8 mouse cellular contexts compared by ENCODE assay signal in genomic region chr1:143776446-143777411, GRCm38 (mm10). TPM values are rescaled to one million over a fixed set of nuclear protein-coding genes. Genes with fewer than 3 reads are reported as not detected.
DNase-seq lines count a peak whose midpoint lies in the region; ATAC-seq and TF ChIP-seq lines count a peak whose summit lies in the region.

Gene Trove2 (minus strand): TSS chr1:143777068.
Gene Uchl5 (plus strand): TSS chr1:143777272.

- no peaks in the 10 kb centered on the region for H3K9me3 ChIP-seq in embryonic facial prominence, embryonic 14.5 days (ENCODE audit: control insufficient read depth, low read length)
- H3K9me3 ChIP-seq in limb, embryonic 14.5 days (ENCODE audit: control insufficient read depth, low read length) = no peaks in the 10 kb centered on the region
- no peaks in the 10 kb centered on the region for H3K9me3 ChIP-seq in midbrain, postnatal 0 days (ENCODE audit: low read length)

- H3K36me3 ChIP-seq in embryonic facial prominence, embryonic 14.5 days (ENCODE audit: control insufficient read depth, insufficient read depth, low read length) = 0 out of 2 replicates have a peak, but pooled peaks cover 3% of the 10 kb centered on the region
- H3K36me3 ChIP-seq in limb, embryonic 14.5 days (ENCODE audit: control insufficient read depth, insufficient read depth, low read length) = no peaks in the 10 kb centered on the region
- H3K36me3 ChIP-seq in midbrain, postnatal 0 days (ENCODE audit: insufficient read depth, low read length) = 0 out of 2 replicates have a peak, but pooled peaks cover 3% of the 10 kb centered on the region

- peaks cover 23% of the 10 kb centered on the region for H3K4me1 ChIP-seq in embryonic facial prominence, embryonic 14.5 days (ENCODE audit: control insufficient read depth, insufficient read depth, low read length)
- H3K4me1 ChIP-seq in limb, embryonic 14.5 days (ENCODE audit: control insufficient read depth, insufficient read depth, low read length) = peaks cover 8% of the 10 kb centered on the region
- H3K4me1 ChIP-seq in midbrain, postnatal 0 days (ENCODE audit: insufficient read depth, low read length) = peaks cover 7% of the 10 kb centered on the region; the same call in 1 of the 2 replicates

- WGBS in embryonic facial prominence, embryonic 14.5 days = under 1% methylated on average over 45 of the region's 84 CpGs
- under 1% methylated on average over 78 of the region's 84 CpGs for WGBS in limb, embryonic 14.5 days
- under 1% methylated on average over 62 of the region's 84 CpGs for WGBS in midbrain, postnatal 0 days

- peak within 1 kb of the TSS; percentile 91 for H3K4me2 ChIP-seq in embryonic facial prominence, embryonic 14.5 days (ENCODE audit: low read depth, low read length)
- H3K4me2 ChIP-seq in limb, embryonic 14.5 days (replicated peaks; ENCODE audit: low read depth, low read length, severe bottlenecking) = peak within 1 kb of the TSS; percentile 92
- peak within 1 kb of the TSS; percentile 96 for H3K4me2 ChIP-seq in midbrain, postnatal 0 days (ENCODE audit: low read depth, low read length, poor library complexity, severe bottlenecking)

- peak; percentile 97 for ATAC-seq in embryonic facial prominence, embryonic 14.5 days (ENCODE audit: low read depth)
- peak; percentile 93 for ATAC-seq in limb, embryonic 14.5 days (ENCODE audit: low FRiP score, low read depth)
- peak; percentile 96 for ATAC-seq in midbrain, postnatal 0 days (ENCODE audit: low FRiP score)

- H3K9ac ChIP-seq in embryonic facial prominence, embryonic 14.5 days (ENCODE audit: low read depth, low read length) = peak within 1 kb of the TSS; percentile 91
- peak within 1 kb of the TSS; percentile 79 for H3K9ac ChIP-seq in limb, embryonic 14.5 days (ENCODE audit: low read depth, low read length, severe bottlenecking)
- peak within 1 kb of the TSS; percentile 87 for H3K9ac ChIP-seq in midbrain, postnatal 0 days (replicated peaks; ENCODE audit: low read length, poor library complexity, severe bottlenecking)

- no peaks in the 10 kb centered on the region for H3K27me3 ChIP-seq in embryonic facial prominence, embryonic 14.5 days (replicated peaks; ENCODE audit: control insufficient read depth, insufficient read depth, low read length)
- no peaks in the 10 kb centered on the region for H3K27me3 ChIP-seq in limb, embryonic 14.5 days (ENCODE audit: control insufficient read depth, insufficient read depth, low read length)
- H3K27me3 ChIP-seq in midbrain, postnatal 0 days (ENCODE audit: insufficient read depth, low read length) = no peaks in the 10 kb centered on the region

- TF ChIP-seq POLR2A in limb, embryonic 14.5 days (IDR thresholded peaks at IDR 0.05; ENCODE audit: borderline replicate concordance, extremely low read depth, insufficient read depth, insufficient read length) = peak; percentile 75; the same call in 1 of the 2 replicates

- H3K4me3 ChIP-seq in embryonic facial prominence, embryonic 14.5 days (ENCODE audit: low read depth, low read length) = peak within 1 kb of the TSS; percentile 90
- peak within 1 kb of the TSS; percentile 88 for H3K4me3 ChIP-seq in limb, embryonic 14.5 days (replicated peaks; ENCODE audit: low read length)
- H3K4me3 ChIP-seq in midbrain, postnatal 0 days (ENCODE audit: low read depth, low read length) = peak within 1 kb of the TSS; percentile 88

- TF ChIP-seq CTCF in midbrain, postnatal 0 days (IDR thresholded peaks at IDR 0.05) = peak; percentile 96

- peak within 1 kb of the TSS; percentile 80 for H3K27ac ChIP-seq in embryonic facial prominence, embryonic 14.5 days (replicated peaks; ENCODE audit: low read depth, low read length)
- H3K27ac ChIP-seq in limb, embryonic 14.5 days (replicated peaks; ENCODE audit: low read depth, low read length) = peak within 1 kb of the TSS; percentile 75
- peak within 1 kb of the TSS; percentile 84 for H3K27ac ChIP-seq in midbrain, postnatal 0 days (ENCODE audit: low read depth, low read length)

- peak; percentile 95 for DNase-seq in 3T3-L1 (ENCODE audit: low read depth, low spot score)
- DNase-seq in adrenal gland, postnatal 4 days (ENCODE audit: low spot score in 2 of 2) = peak; percentile 92 to 97
- DNase-seq in embryonic facial prominence, embryonic 14.5 days (ENCODE audit: low spot score) = peak; percentile 99
- DNase-seq in heart, adult 8-10 months (ENCODE audit: low spot score) = peak; percentile 98
- peak; percentile 98 for DNase-seq in kidney, adult 9 months
- peak; percentile 93 for DNase-seq in limb, embryonic 14.5 days (ENCODE audit: low spot score)
- peak; percentile 98 for DNase-seq in midbrain, postnatal 0 days (ENCODE audit: low spot score)
- DNase-seq in spleen, postnatal 14 days (ENCODE audit: low spot score in 2 of 2) = peak; percentile 97 to 98

RNA-seq across cellular contexts. Expression of gene Trove2, which starts in this region (rescaled TPM):
- 10 to 100 TPM; 12.6 to 14.3 TPM for total RNA-seq in adrenal gland, postnatal 4 days (2021)
- polyA plus RNA-seq in embryonic facial prominence, embryonic 14.5 days (2014; fragmentation: Nextera tagmentation; extraction: Ambion mirVana) = 17.4 and 19.4 TPM in 2 replicates
- 1 to 10 TPM; 9.0 to 9.5 (median 9.2) TPM for total RNA-seq in heart, adult 8-10 months (2022)
- 7.1 and 7.2 TPM in 2 replicates for polyA plus RNA-seq in limb, embryonic 14.5 days (2012; rRNA removed)
- polyA plus RNA-seq in limb, embryonic 14.5 days (2014; fragmentation: Nextera tagmentation; extraction: Ambion mirVana) = 18.7 and 20.5 TPM in 2 replicates
- total RNA-seq in midbrain, postnatal 0 days (2014; rRNA removed) = 31.5 and 41.5 TPM in 2 replicates
- polyA plus RNA-seq in midbrain, postnatal 0 days (2015; fragmentation: Nextera tagmentation; extraction: Ambion mirVana) = 22.1 and 24.9 TPM in 2 replicates

RNA-seq across cellular contexts. Expression of gene Uchl5, which starts in this region (rescaled TPM):
- 10 to 100 TPM; 25.6 to 27.9 TPM for total RNA-seq in adrenal gland, postnatal 4 days (2021)
- 56.1 and 68.9 TPM in 2 replicates for polyA plus RNA-seq in embryonic facial prominence, embryonic 14.5 days (2014; fragmentation: Nextera tagmentation; extraction: Ambion mirVana)
- total RNA-seq in heart, adult 8-10 months (2022) = 10 to 100 TPM; 15.6 to 21.7 (median 18.2) TPM
- 11.8 and 19.9 TPM in 2 replicates for polyA plus RNA-seq in limb, embryonic 14.5 days (2012; rRNA removed)
- polyA plus RNA-seq in limb, embryonic 14.5 days (2014; fragmentation: Nextera tagmentation; extraction: Ambion mirVana) = 57.5 and 63.8 TPM in 2 replicates
- 9.2 and 24.9 TPM in 2 replicates for total RNA-seq in midbrain, postnatal 0 days (2014; rRNA removed)
- polyA plus RNA-seq in midbrain, postnatal 0 days (2015; fragmentation: Nextera tagmentation; extraction: Ambion mirVana) = 57.6 and 63.0 TPM in 2 replicates

Comparison
In these comparisons a context has a peak if more than half of its experiments do, and no peak if none do; other contexts are left out.
1. Peak in every context shown above with its lines: DNase-seq, ATAC-seq, H3K4me3 ChIP-seq and H3K27ac ChIP-seq.